Mouse (Mus musculus): ENCODE data around the gene Nagk.
A peak's percentile ranks its signal among the peaks of the same experiment; 100 is the strongest.
"Not testable (repeated sequence)": the region's sequence is repeated elsewhere in the genome, so short reads cannot be mapped to it uniquely, and the experiment has no call there.

Gene Nagk

DNA sequence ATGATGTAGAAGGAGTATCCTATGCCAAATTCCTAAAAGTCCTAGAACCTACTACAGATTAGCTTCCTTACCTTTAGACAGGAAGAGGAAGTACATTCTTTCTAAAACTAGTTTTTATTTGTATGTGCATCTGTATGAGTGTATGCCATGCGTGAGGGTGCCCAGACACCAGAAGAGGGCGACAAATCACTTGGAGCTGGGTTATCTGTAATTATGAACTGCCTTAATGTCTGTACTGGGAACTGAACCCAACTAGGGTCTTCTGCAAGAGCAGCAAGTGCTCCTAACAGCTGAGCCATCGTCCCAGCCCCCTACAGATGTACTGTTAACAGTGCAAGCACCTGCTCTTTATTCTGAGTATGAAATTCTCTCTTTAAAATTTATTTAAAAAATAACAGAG is 21.0 kb downstream of the Nagk start:
- peak; percentile 46 for DNase-seq (ENCODE audit: low read depth, low spot score)

DNA sequence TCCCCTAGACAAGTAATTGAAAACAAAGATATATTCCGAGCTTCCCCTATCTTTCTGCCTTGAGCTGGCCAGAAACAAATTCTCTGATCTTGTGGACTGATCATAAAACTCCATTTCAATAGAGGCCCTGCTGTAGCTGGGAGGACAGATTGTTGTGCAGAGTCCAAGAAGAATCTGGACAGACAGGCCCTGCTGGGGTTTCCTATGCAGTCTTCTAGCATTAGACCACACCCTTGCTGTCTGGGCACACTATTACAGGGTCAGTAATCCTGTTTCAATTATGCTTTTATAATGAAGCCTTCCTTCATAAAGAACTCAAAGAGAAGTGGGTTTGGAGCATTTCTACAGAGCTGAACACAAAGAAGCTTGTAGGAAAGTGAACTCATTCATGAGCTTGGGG is 24.2 kb downstream of the Nagk start:
- DNase-seq (ENCODE audit: low read depth, low spot score): no peak

DNA sequence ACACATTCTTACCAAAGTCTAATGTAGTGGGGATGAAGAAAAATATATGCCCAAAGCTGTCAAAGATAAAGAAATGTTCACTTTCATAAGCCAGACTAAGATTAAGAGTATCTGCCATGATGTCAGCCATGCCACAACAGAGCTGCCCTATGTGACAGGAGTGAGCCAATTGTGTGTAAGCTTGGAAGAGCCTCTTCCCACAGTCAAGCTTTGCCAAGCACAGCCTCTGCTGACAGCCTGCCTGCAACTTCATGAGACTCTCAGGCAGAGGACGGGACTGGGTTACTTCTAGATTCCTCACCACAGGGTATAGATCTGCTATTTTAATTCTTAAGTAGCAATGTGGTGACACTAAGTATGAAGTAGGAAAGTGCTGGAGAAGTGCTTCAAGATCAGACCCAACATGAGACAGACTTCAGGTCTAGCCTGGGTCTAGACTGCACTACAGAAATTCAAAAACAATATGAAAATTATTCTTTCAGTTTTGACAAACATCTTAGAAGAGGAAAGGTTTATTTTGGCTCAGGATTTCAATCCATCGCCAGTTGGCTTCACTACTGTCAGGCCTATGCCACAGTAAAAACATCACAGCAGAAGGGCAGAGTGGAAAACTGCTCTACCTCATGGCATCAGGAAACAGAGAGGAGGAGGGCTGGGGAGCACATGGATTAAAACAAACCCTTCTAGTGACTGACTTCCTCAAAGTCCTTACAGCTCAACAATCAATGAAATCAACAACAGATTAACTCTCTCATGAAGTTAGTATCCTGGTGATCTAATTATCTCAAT is 26.1 kb downstream of the Nagk start:
- no peak for DNase-seq (ENCODE audit: low read depth, low spot score)

DNA sequence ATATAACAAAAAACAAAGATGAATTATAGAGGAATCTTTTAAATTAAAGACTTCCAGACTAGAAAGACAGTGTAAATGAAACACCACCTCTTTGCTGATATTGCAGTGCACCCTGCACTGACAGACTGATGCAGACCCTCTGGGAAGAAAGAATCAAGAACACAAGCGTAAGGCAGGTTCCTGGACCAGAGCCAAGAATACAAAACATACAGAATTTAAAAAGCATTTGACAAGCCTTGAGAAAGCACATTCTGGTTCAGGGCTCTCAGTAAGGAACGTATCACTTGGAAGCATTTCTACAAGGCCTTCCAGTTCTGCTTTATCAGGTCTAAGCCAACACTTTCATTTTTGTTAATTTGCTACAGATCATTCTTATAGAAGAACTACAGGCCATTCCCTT is 27.1 kb downstream of the Nagk start:
- no peak for DNase-seq (ENCODE audit: low read depth, low spot score)

DNA sequence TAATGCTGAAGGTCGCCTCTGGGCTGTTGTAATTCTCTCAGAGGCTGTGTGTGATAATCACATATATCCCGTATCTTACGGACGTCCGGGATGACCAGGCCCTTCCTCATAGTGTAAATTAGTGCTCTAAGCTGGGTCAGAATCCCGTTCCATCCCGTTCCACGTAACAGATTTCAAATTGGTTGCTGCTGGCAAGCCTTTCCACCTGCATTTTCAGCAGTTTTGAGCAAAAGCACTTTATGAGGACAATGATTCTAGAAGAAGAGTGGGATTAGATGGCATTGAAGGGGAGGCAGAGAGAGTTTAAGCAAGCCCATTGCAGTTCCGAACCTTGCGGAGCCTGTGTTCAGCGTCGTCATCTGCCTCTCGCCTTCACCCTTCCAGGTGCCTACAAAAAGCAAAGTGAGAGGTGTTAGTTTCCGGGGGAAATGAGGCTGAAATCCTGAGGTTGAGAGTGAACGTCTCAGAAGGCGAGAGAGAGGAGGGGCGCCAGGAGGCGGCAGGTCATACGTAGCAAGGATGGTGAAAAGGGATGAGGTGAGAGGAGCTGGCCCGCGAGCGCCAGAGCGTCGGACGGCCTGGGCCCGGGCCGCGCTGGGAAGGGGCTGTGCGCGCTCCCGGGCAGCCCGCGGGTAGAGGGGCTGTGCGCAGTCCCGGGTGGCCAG is 36.3 kb downstream of the Nagk start:
- peak; percentile 81 for DNase-seq (ENCODE audit: low read depth, low spot score)

DNA sequence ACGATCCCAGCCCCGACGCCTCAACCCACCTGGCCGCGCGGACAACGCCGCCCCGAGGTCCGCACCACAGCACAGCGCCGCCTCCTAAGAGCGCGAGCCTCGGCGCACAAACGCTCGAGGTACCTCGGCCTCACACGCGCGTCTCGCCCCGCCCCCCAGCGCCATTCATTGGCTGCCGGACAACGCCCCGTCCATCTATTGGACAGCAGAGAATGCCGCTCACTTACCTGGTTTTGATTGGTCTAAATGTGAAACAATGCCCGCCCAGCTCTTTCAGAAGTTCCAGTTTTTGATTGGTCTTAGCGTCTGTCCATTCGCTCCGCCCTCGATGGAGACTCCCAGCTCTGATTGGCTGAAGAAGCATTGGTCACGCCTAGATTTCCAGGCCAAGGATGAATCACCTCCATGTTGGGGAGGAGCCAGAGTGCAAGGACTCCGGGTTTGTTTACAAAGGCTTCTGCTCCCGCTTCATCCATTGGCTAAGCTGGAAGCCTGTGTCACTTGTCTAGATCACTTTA is 36.9 kb downstream of the Nagk start, which contains the start of gene Paip2b:
Gene Paip2b, minus strand, starts transcription at position 136 of the 518 bp plus-strand sequence.
- peak; percentile 100 for DNase-seq (ENCODE audit: low read depth, low spot score)

DNA sequence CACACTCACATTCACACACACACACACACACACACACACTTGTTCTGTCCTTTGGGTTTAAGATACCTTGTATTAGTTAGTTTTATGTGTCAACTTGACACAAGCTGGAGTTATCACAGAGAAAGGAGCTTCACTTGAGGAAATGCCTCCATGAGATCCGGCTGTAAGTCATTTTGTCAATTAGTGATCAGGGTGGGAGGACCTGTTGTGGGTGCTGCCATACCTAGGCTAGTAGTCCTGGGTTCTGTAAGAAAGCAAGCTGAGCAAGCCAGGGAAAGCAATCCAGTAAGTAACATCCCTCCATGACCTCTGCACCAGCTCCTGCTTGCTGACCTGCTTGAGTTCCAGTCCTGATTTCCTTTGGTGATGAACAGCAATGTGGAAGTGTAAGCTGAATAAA is 37.6 kb downstream of the Nagk start:
- not testable (repeated sequence) for DNase-seq (ENCODE audit: low read depth, low spot score)

DNA sequence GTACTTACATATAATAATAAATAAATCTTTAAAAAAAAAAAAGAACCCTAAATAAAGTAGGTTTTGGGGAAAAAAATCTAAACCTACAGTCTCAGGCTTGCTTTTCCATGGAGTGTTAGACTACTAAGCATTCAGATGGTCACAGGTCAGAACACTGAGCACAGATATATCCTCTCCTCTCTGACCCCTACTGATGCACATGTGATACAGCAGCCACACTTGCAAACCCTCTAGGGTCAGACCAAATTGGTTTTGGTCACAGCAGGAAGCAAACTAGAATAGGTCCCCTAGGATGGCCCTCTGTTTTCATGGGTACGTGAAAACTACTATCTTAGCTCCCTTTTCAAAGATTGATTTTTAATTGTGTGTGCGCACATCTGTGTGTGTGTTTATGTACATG is 42.0 kb downstream of the Nagk start:
- peak; percentile 61 for DNase-seq (ENCODE audit: low read depth, low spot score)

DNA sequence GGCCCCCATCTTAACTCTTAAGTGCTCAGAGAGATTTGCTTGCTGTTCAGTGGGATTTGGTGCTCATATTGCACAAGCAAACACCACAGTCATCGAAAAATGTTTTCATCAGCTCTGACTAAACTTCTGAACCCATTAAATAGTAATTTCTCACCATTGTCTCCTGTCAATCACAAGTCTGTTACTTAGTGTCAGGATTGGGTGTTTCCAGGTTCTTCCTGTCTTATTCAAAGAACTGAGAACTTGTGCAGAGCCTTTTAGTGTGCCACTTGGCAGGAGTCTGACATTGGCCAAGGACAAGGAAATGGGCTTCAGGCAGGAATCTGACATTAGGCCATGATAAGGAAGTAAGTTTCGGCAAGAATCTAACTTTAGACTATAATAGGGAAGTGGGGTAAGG is 43.3 kb downstream of the Nagk start:
- peak; percentile 68 for DNase-seq (ENCODE audit: low read depth, low spot score)

DNA sequence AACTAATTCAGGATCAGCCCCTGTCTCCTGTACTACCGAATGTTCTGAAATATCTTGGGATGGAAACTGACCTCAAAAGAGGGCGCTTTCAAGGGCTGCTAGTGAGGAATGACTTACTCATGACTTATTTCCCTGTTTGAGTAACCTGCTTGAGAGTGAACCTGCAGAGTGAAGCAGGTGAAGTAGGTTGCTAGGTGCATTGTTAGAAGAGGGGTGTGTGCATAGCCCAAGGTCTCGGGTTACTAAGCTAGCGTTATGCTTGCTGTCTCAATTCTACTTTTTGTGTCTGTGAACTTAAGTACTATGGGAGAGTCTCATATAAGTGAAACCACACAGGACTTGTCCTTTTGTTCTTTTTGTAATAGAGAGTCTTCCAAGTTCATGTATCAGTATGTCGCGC is 45.3 kb downstream of the Nagk start:
- no peak for DNase-seq (ENCODE audit: low read depth, low spot score)

DNA sequence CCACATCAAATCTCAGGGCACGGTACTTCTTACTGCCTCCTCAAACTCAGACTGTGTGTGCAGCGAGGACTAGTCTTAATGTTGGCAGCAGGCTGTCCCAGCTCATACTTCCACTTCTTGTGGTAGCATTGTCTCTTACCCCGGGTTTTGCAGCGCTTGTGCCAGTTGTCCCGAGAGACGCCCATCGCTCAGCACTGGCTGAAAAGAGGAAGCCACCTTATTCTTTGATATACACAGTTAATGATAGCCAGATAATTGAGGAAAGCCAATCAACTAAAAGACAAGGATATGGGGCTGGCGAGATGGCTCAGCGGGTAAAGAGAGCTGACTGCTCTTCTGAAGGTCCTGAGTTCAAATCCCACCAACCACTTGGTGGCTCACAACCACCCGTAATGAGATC is 50.1 kb downstream of the Nagk start:
- DNase-seq (ENCODE audit: low read depth, low spot score): no peak

DNA sequence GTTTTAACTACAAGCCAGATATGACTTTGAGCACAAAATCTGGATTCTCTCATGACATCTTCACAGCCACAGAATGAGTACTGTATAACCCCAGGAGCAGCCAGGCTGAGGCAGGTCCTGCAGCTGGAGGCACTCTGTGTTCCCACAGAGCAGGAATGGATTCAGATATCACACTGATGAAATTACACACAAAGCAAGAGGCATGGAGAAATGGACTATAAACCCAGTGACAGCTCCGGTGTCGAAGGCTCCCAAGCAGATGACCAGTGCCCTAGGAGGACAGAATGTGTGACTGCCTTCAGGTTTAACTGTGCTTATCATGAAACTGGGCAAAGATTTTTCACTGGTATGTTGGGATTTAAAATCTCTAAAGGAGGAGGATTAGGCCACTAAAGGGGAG is 51.4 kb downstream of the Nagk start:
- no peak for DNase-seq (ENCODE audit: low read depth, low spot score)

DNA sequence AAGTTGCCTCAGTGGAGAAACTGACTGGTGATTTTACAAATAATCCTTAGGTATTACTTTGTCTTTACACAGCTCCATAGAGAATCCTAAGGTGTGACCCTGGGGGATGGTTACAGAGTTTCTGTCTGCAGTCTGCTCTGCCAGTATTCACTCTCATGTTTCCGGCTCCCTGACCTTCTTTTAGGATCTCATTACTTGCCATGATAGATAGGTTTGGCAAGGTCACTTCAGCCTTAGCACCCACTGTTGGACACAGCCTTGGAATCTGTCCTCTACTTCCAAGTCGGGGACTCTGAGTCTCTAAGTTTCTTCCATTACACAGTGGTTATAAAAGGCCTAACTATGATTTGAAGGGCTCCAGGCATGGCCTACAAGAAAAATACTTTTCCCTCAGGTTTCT is 54.7 kb downstream of the Nagk start:
- DNase-seq (ENCODE audit: low read depth, low spot score): no peak
